Mouse (Mus musculus) hindbrain, embryonic 12.5 days (tissue): ENCODE data around the gene Hyal2. TPM values are rescaled to one million over a fixed set of nuclear protein-coding genes. Genes with fewer than 3 reads are reported as not detected.

Experiments
- ATAC-seq: fragments of 200-750 bp; cut with Nextera tagmentation; 2 replicates; pipeline ENCODE4 v1.8.0; 2017; ENCODE audit warnings: moderate TSS enrichment; ENCODE audit not compliant: low FRiP score
- H3K27ac ChIP-seq: fragments of 300-500 bp; sonication (generic); 2 replicates; pipeline ENCODE4 v1.5.1; 2016; ENCODE audit warnings: mild to moderate bottlenecking
- H3K27me3 ChIP-seq: fragments of 300-500 bp; sonication (generic); 2 replicates; pipeline ENCODE4 v1.6.1; 2016; ENCODE audit warnings: mild to moderate bottlenecking
- H3K36me3 ChIP-seq: fragments of 300-500 bp; sonication (generic); 2 replicates; pipeline ENCODE4 v1.6.1; 2016; ENCODE audit warnings: mild to moderate bottlenecking
- H3K4me1 ChIP-seq: fragments of 300-500 bp; sonication (generic); 2 replicates; pipeline ENCODE4 v1.6.1; 2016
- H3K4me2 ChIP-seq: fragments of 300-500 bp; sonication (generic); replicated peaks from 2 replicates; pipeline ENCODE4 v1.6.1; 2016; ENCODE audit warnings: mild to moderate bottlenecking
- H3K4me3 ChIP-seq: fragments of 300-500 bp; sonication (generic); 2 replicates; pipeline ENCODE4 v1.5.1; 2016; ENCODE audit warnings: mild to moderate bottlenecking
- H3K9ac ChIP-seq: fragments of 300-500 bp; sonication (generic); 2 replicates; pipeline ENCODE4 v1.6.1; 2016; ENCODE audit warnings: mild to moderate bottlenecking, moderate library complexity
- H3K9me3 ChIP-seq: fragments of 300-500 bp; sonication (generic); replicated peaks from 2 replicates; pipeline ENCODE4 v1.6.1; 2016; ENCODE audit warnings: mild to moderate bottlenecking
- WGBS: fragments of 180-500 bp; shearing (Covaris S2); methylation state at CpG from one replicate; pipeline ENCODE4 v1.1.7; 2016; 5-methylcytosine and 5-hydroxymethylcytosine counted together
- polyA plus RNA-seq: library from polyadenylated mRNA; unstranded; fragments of >200 nt; fragmentation: Nextera tagmentation; extraction: Ambion mirVana; gene quantifications from 2 replicates; pipeline ENCODE4 v1.2.1, GENCODE M21; 2016

Gene Hyal2
- polyA plus RNA-seq, 1 experiment from 2014 or later, result 105 TPM

DNA sequence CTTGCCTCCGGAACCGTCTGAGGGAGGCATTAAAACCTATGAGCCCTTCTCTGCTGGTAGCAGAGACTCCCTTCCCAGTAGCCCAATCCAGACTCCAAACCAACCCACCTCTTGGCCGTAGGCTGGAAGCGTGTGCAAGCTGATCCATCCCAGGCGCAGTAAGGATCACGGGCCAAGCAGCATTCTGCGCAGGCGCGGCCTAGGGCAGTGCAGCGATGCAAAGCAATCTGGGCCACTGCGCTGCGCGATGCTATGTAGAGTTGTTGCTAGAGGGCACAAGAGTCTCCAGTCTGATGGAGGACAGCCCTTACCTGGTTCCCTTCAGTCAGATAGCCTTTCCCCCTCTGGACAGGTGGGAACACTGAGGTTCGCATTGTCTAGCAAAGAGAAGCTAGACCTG, 32.1 kb downstream of the Hyal2 start:
- 76% methylated on average over 14 of the region's 14 CpGs for WGBS
- Histone ChIP-seq H3K27ac (no peak overlapping the region), H3K9ac (0 out of 2 replicates have a peak overlapping the region, but pooled peaks have one; percentile 6), H3K4me2 (no peak overlapping the region), H3K4me3 (no peak overlapping the region), H3K9me3 (no peaks in the 10 kb centered on the region), H3K27me3 (peaks cover 4% of the 10 kb centered on the region; the same call in 1 of the 2 replicates), H3K36me3 (no peaks in the 10 kb centered on the region), H3K4me1 (peaks cover 17% of the 10 kb centered on the region)
- no peak for ATAC-seq

DNA sequence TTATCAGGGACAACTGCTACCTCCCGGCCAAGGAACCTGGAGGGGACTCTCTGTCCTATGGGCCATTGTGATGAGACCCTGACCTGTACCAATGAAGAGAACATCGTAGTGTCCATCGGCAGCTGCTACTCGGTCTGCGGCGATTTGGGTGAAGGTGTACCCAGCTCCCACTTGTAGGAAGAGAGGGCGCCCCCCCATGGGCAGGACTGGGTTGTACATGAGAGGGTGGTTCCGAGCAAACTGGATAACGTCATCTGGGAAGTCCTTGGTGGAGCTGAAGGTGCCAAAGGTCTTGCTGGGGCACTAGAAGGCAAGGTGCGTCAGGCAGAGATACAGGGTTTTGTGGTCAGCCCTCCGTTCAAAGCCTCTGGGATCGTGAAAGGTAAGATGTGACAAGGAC, 33.0 kb downstream of the Hyal2 start:
- Histone ChIP-seq H3K9me3 (no peaks in the 10 kb centered on the region), H3K4me1 (peaks cover 24% of the 10 kb centered on the region), H3K4me3 (no peak overlapping the region), H3K27ac (no peak overlapping the region), H3K27me3 (peaks cover 4% of the 10 kb centered on the region; the same call in 1 of the 2 replicates), H3K36me3 (no peaks in the 10 kb centered on the region), H3K9ac (no peak overlapping the region), H3K4me2 (no peak overlapping the region)
- 76% methylated on average over 12 of the region's 12 CpGs for WGBS
- ATAC-seq, result no peak

DNA sequence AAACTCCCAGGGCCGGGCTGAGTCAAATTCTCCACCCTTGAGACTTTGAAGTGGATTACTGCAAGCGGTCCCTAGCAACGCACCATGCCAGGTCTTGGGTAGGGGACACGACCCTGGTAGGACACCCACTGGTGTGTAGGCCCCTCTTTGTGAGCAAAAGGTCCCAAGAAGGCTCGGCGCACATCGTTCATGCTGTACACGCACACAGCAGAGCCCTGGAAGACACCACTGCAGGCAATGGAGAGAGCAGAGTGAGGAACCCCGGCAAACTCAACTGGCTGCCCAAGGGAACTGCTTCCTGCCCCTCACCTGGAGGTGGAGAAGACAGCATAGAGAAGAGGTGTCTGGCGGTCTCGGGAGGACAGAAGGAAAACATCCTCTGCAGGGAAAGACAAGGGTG, 33.5 kb downstream of the Hyal2 start:
- no peaks in the 10 kb centered on the region for H3K36me3 ChIP-seq
- H3K4me3 ChIP-seq, result no peak overlapping the region
- no peak for ATAC-seq
- peaks cover 25% of the 10 kb centered on the region for H3K4me1 ChIP-seq
- H3K27ac ChIP-seq, result no peak overlapping the region
- no peaks in the 10 kb centered on the region for H3K9me3 ChIP-seq
- peaks cover 4% of the 10 kb centered on the region; the same call in 1 of the 2 replicates for H3K27me3 ChIP-seq
- no peak overlapping the region for H3K4me2 ChIP-seq
- 89% methylated on average over 11 of the region's 11 CpGs for WGBS
- H3K9ac ChIP-seq, result no peak overlapping the region

DNA sequence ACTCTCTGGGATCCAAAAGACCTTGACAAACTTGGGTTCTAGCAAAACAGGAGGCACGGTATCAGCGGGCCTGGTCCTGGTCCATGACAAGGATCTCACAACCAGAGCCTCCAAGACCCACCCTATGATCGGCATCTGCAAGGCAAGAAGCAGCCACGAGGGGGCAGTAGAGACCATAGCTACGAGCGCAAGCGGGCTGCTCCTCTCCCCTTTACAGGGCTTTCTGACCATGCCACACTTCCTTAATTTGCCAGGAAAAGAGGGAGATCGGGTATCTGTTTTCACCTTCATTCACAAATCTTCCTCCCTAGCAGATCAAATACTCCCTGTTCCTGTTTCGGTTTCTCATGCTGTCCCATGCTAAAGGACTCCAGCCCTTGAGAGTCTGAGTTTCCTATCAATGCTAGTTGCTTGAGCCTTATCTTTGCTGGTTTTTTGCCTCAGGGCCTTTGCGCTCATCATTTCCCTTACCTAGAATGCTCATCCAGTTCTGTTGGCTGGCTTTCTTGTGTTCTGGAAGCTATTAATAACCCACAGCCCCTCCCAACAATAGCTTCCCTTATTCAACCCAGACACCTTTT, 34.4 kb downstream of the Hyal2 start:
- H3K9me3 ChIP-seq, result no peaks in the 10 kb centered on the region
- no peak overlapping the region for H3K9ac ChIP-seq
- peaks cover 4% of the 10 kb centered on the region; the same call in 1 of the 2 replicates for H3K27me3 ChIP-seq
- no peaks in the 10 kb centered on the region for H3K36me3 ChIP-seq
- WGBS, result 12% methylated on average over 10 of the region's 10 CpGs
- H3K4me3 ChIP-seq, result no peak overlapping the region
- H3K4me2 ChIP-seq, result no peak overlapping the region
- peak; percentile 68; the same call in 1 of the 2 replicates for ATAC-seq
- 0 out of 2 replicates have a peak overlapping the region, but pooled peaks have one; percentile 9 for H3K27ac ChIP-seq
- H3K4me1 ChIP-seq, result peaks cover 33% of the 10 kb centered on the region

DNA sequence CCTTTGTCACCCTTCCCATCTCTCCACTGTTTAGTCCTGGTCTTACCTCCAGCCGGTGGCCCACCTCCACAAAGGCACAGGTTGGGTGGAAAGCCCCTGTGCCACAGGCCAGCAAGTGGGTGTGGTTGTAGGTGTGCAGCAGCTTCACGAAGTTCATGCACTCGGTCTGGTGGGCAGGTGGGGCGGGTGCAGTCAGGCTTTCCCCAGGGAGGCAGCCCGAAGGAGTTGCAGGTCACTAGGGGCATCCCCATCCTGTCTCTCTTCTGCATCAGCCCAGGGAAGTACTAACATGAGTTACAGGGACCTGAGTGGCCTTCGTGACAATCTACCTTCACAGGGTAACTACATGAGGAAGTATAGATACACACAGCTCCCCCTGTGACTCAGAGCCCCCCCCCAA, 35.5 kb downstream of the Hyal2 start:
- H3K27me3 ChIP-seq, result peaks cover 6% of the 10 kb centered on the region; the same call in 1 of the 2 replicates
- ATAC-seq, result no peak
- no peak overlapping the region for H3K4me3 ChIP-seq
- H3K9ac ChIP-seq, result no peak overlapping the region
- H3K4me1 ChIP-seq, result peaks cover 44% of the 10 kb centered on the region
- no peak overlapping the region for H3K27ac ChIP-seq
- H3K4me2 ChIP-seq, result no peak overlapping the region
- no peaks in the 10 kb centered on the region for H3K36me3 ChIP-seq
- 77% methylated on average over 6 of the region's 6 CpGs for WGBS
- H3K9me3 ChIP-seq, result no peaks in the 10 kb centered on the region

DNA sequence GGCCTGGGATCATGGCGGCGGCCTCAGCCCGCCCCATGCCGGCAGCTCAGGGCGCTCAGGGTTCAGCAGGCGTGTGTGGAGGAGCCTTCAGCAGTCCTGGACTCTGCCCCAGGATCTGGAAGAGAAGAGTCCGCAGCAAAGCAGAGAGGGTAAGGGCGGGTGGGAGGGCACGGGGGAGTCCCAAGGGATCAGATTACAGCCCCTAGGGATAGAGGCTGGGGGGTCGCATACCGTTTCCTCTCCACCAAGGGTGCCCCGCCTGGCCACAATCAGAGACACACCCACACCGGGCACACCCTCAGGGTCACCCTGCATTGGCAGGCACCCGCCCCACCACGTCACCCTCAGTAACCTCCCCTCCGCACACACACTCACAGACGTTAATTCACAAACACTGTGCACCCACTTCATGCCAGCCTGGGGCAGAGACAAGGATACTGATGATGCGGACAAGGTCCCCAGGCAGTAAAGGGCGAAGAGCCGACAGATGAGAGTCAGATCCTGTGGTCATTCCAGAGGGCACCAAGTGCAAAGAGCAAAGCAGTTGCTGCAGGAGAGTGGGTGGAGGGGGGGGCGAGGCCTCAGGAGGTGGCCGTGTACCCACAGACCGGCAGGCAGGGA, 37.4 kb downstream of the Hyal2 start:
- Histone ChIP-seq H3K4me3 (peak overlapping the region; percentile 17; the same call in 1 of the 2 replicates), H3K36me3 (no peaks in the 10 kb centered on the region), H3K27ac (no peak overlapping the region), H3K4me2 (peak overlapping the region; percentile 39), H3K4me1 (peaks cover 59% of the 10 kb centered on the region), H3K9me3 (no peaks in the 10 kb centered on the region), H3K27me3 (peaks cover 3% of the 10 kb centered on the region; the same call in 1 of the 2 replicates), H3K9ac (peak overlapping the region; percentile 38; the same call in 1 of the 2 replicates)
- 38% methylated on average over 22 of the region's 23 CpGs for WGBS
- ATAC-seq, result no peak

DNA sequence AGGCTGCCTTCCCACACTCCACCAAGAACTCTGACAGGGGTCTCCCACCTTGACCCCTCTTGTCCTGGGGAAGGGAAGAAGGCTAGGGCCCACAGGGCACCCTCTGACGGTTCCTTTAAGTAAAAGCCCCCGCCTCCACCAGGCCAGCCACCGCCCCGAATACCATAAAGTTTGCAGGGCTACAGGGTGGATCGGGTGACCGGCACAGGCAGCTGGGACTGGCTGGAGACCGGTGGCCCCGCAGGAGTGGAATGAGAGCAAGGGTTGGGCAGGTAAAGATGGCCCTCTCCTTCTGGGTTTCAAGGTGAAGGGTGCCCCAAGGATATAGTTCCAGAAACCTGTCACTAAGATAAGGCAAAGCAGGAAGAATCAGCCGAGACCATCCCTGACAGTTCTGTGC, 38.8 kb downstream of the Hyal2 start:
- Histone ChIP-seq H3K4me2 (peak overlapping the region; percentile 32), H3K4me3 (no peak overlapping the region), H3K9ac (peak overlapping the region; percentile 1; the same call in 1 of the 2 replicates), H3K27me3 (peaks cover 3% of the 10 kb centered on the region; the same call in 1 of the 2 replicates), H3K4me1 (peaks cover 67% of the 10 kb centered on the region), H3K36me3 (no peaks in the 10 kb centered on the region), H3K9me3 (no peaks in the 10 kb centered on the region), H3K27ac (peak overlapping the region; percentile 1; the same call in 1 of the 2 replicates)
- no peak for ATAC-seq
- WGBS, result 8% methylated on average over 9 of the region's 9 CpGs

DNA sequence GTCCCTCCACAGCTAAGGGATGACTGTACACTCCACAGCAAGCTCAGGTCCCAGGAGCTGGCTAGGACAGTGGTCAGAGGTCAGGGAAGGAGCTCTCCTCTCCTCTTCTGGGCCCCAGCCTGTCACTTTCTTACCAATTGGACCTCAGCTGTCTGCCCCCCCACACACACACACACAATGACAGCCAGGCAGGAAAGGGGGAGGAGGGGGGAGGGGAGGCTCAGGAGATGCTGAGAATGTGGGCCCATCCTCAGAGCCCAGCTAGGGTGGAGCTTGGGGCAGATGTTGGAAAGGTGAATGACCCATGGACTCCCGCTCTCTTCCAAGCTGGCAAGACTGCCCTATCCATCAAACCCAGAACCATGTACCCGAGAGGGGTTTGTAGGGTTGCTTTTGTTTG, 39.3 kb downstream of the Hyal2 start:
- H3K4me2 ChIP-seq, result peak overlapping the region; percentile 32
- 50% methylated on average over 2 of the region's 2 CpGs for WGBS
- H3K9me3 ChIP-seq, result no peaks in the 10 kb centered on the region
- no peaks in the 10 kb centered on the region for H3K36me3 ChIP-seq
- peaks cover 71% of the 10 kb centered on the region for H3K4me1 ChIP-seq
- peak overlapping the region; percentile 1 for H3K27ac ChIP-seq
- no peak for ATAC-seq
- H3K4me3 ChIP-seq, result no peak overlapping the region
- H3K27me3 ChIP-seq, result peaks cover 3% of the 10 kb centered on the region; the same call in 1 of the 2 replicates
- H3K9ac ChIP-seq, result peak overlapping the region; percentile 1; the same call in 1 of the 2 replicates

DNA sequence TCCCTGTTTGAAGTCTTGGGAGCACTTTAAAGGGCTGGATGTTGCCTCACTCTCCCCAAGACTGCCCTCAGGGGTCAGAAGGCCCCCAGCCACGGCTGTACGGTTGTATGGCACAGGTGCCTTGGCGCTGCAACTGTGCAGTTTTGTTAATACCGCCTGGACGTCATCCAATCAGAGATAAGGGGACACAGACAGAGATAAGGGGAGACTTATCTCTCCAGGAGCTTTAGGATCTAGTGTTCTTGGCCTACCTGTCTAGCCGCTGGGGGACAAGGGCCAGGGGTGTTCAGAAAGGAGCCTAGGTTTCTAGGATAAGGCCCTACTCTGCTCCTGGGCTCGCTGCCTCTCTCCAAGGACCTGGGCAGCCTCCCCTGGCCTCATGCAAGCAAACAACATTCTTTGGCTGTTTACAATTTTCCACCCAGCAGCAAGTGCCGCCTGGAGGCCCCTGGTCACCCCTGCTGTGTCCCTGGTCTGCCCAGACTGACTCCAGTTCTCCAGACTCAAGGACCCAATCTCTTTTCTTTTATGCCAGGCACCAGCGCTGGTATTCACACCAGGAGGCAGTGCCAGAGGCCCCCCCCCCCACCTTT, 40.0 kb downstream of the Hyal2 start:
- Histone ChIP-seq H3K4me3 (no peak overlapping the region), H3K9ac (no peak overlapping the region), H3K36me3 (no peaks in the 10 kb centered on the region), H3K27me3 (peaks cover 3% of the 10 kb centered on the region; the same call in 1 of the 2 replicates), H3K27ac (0 out of 2 replicates have a peak overlapping the region, but pooled peaks have one; percentile 31), H3K9me3 (no peaks in the 10 kb centered on the region), H3K4me1 (peaks cover 69% of the 10 kb centered on the region), H3K4me2 (no peak overlapping the region)
- 55% methylated on average over 9 of the region's 9 CpGs for WGBS
- ATAC-seq, result no peak

DNA sequence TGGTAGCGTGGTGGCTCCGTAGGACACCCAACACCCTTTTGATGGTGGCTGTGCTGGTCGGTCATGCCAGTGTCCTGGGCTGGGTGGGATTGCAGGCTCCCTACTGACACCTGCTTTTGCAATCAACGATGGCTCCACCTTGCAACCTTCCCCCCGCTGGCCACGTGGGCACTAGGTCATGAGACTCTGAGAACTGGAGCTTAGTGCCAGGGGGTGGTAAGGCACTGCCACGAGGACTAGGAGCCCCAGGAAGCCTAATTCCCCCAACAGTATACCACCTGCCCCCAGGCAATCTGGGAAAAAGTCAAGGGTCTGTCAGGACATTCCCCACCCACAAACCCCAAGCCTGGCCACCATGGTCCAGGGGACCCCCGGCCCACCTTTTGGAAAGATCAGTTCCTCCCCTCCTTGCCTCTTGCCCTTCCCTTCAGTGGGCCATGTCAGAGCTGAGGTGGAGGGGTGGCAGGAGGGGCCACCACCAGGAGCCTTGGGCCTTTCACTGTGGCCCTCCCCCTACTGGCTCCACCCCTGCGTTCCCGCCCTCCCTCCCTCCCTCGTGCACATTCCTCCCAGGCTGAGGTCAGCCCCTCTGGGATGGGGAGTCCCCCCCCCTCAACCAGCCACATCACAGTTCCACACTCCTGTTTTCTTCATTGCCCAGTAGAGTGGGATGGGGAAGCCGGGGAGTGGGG, 41.1 kb downstream of the Hyal2 start, which contains the start of gene Sema3b:
Gene Sema3b, minus strand, starts transcription at position 489 of the 692 bp plus-strand sequence.
- peaks cover 72% of the 10 kb centered on the region for H3K4me1 ChIP-seq
- H3K4me2 ChIP-seq, result no peak within 1 kb of the TSS
- H3K9me3 ChIP-seq, result no peaks in the 10 kb centered on the region
- no peak within 1 kb of the TSS for H3K4me3 ChIP-seq
- 45% methylated on average over 11 of the region's 12 CpGs for WGBS
- ATAC-seq, result no peak
- H3K36me3 ChIP-seq, result 0 out of 2 replicates have a peak, but pooled peaks cover under 1% of the 10 kb centered on the region
- no peak within 1 kb of the TSS for H3K9ac ChIP-seq
- H3K27me3 ChIP-seq, result peaks cover 3% of the 10 kb centered on the region; the same call in 1 of the 2 replicates
- 0 out of 2 replicates have a peak within 1 kb of the TSS, but pooled peaks have one; percentile 46 for H3K27ac ChIP-seq

DNA sequence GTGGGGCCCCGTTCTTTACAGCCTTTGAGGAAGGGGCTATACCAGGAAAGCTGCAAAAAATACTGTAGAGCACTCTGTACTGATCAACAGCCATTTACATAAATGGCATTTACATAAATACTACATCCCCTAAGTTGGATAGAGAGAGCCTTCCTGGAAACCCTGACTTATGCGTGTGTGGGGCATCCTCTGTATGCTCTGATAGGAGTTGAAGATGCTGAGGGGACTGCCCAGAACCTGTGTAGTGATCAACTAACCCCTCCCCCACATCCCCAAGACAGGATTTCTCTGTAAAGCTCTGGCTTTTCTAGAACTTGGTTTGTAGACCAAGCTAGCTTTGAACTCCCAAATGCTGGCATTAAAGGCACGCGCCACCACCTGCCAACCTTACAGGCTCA, 41.7 kb downstream of the Hyal2 start:
- Histone ChIP-seq H3K4me1 (peaks cover 66% of the 10 kb centered on the region), H3K4me3 (no peak overlapping the region), H3K9ac (no peak overlapping the region), H3K9me3 (no peaks in the 10 kb centered on the region), H3K27me3 (peaks cover 3% of the 10 kb centered on the region; the same call in 1 of the 2 replicates), H3K27ac (0 out of 2 replicates have a peak overlapping the region, but pooled peaks have one; percentile 46), H3K36me3 (peaks cover 4% of the 10 kb centered on the region; the same call in 1 of the 2 replicates), H3K4me2 (no peak overlapping the region)
- no peak for ATAC-seq
- WGBS, result 68% methylated on average over 4 of the region's 4 CpGs
